Mouse (Mus musculus): ENCODE data around the gene Gm20696. TPM values are rescaled to one million over a fixed set of nuclear protein-coding genes. Genes with fewer than 3 reads are reported as not detected.

The Gm20696 gene
- polyA plus RNA-seq, 2 experiments, result 0.16 to 0.33 TPM

DNA sequence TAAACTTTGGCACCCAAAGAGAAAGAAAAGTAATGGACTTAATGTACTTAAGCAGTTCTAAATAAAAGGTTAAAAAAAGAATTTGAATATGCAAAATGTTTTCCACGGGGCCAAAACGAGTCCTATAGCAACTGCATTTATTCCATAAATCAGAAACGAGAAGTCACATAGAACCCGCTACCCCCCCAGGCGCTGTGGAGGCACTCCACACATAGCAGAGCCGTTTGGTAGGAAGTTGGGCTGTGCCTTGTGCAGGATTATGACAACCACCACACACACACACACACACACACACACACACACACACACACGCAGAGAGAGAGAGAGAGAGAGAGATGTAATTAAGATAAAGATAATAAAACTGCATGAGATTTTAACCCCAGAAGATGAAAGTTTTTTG, 46.1 kb downstream of the Gm20696 start:
- no peaks in the 10 kb centered on the region for H3K4me1 ChIP-seq (replicated peaks; ENCODE audit: control insufficient read depth in 2 of 2, insufficient read depth in 2 of 2, low read length in 1 of 2)
- no peak overlapping the region for H3K4me3 ChIP-seq (ENCODE audit: insufficient read depth in 1 of 2, low read depth in 2 of 2, low read length in 2 of 2)
- H3K27me3 ChIP-seq (ENCODE audit: control insufficient read depth, insufficient read depth, low read length), result no peaks in the 10 kb centered on the region
- WGBS (ENCODE audit: insufficient replicate concordance), result 41% methylated on average over 7 of the region's 7 CpGs
- no peaks in the 10 kb centered on the region for H3K36me3 ChIP-seq (replicated peaks; ENCODE audit: control insufficient read depth, insufficient read depth, low read depth)
- no peak for ATAC-seq (ENCODE audit: insufficient read depth)
- DNase-seq (ENCODE audit: low read depth in 3 of 3, low spot score in 3 of 3), result no peak
- no peak overlapping the region for H3K27ac ChIP-seq
- H3K9me3 ChIP-seq (ENCODE audit: control insufficient read depth, low read length), result no peaks in the 10 kb centered on the region
- no peak overlapping the region for H3K9ac ChIP-seq (replicated peaks)
- no peak overlapping the region for H3K4me2 ChIP-seq (ENCODE audit: low read depth)
- TF ChIP-seq EP300 (IDR thresholded peaks at IDR 0.05; ENCODE audit: low read depth) (no peak), CTCF (IDR thresholded peaks at IDR 0.05; ENCODE audit: low read depth) (no peak)

DNA sequence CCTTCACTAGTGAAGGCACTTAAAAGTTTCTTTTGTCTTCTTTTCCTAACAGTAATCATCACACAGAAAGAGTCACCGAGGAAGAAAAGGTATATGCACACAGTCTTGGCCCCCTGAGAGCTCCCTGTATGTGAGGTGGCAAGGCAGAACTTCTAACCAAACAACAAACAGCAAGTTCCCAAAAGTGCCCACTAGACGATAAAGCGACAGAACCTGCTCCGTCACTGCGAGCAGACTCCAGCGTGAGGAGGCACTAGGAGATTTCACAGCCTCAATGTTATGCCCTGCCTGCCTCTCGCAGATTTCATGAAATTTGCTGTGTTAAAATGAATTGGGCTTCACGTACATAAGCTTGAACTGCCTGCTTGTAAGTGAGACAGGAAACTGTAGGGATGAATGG, 46.6 kb downstream of the Gm20696 start:
- 51% methylated on average over 8 of the region's 8 CpGs for WGBS (ENCODE audit: insufficient replicate concordance)
- TF ChIP-seq CTCF (IDR thresholded peaks at IDR 0.05; ENCODE audit: low read depth) (no peak), EP300 (IDR thresholded peaks at IDR 0.05; ENCODE audit: low read depth) (no peak)
- H3K4me2 ChIP-seq (ENCODE audit: low read depth), result no peak overlapping the region
- DNase-seq (ENCODE audit: low read depth in 3 of 3, low spot score in 3 of 3) (no peak), ATAC-seq (ENCODE audit: insufficient read depth) (no peak)
- no peaks in the 10 kb centered on the region for H3K27me3 ChIP-seq (ENCODE audit: control insufficient read depth, insufficient read depth, low read length)
- H3K27ac ChIP-seq, result no peak overlapping the region
- H3K9me3 ChIP-seq (ENCODE audit: control insufficient read depth, low read length), result no peaks in the 10 kb centered on the region
- H3K9ac ChIP-seq (replicated peaks), result no peak overlapping the region
- no peak overlapping the region for H3K4me3 ChIP-seq (ENCODE audit: insufficient read depth in 1 of 2, low read depth in 2 of 2, low read length in 2 of 2)
- H3K36me3 ChIP-seq (replicated peaks; ENCODE audit: control insufficient read depth, insufficient read depth, low read depth), result no peaks in the 10 kb centered on the region
- H3K4me1 ChIP-seq (replicated peaks; ENCODE audit: control insufficient read depth in 2 of 2, insufficient read depth in 2 of 2, low read length in 1 of 2), result no peaks in the 10 kb centered on the region

DNA sequence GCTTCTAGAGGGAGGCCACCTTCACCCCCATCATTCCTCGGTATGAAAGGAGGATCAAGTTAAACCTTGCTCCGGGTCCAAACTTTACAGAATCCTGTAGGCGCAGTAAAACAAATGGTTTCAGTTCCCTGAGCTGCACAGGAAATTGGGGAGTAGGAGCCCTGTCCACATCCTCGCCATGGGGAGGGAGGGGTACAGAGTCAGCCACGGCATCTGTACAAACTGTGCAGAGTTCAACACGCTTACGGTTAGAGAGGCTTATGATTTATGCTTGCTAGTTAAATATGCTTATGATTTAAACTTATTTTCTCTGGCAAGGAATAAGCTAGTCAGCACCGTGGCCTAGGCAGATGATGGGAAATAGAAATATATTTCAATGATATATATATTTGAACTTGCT, 47.1 kb downstream of the Gm20696 start:
- H3K4me2 ChIP-seq (ENCODE audit: low read depth), result no peak overlapping the region
- no peaks in the 10 kb centered on the region for H3K9me3 ChIP-seq (ENCODE audit: control insufficient read depth, low read length)
- H3K4me1 ChIP-seq (replicated peaks; ENCODE audit: control insufficient read depth in 2 of 2, insufficient read depth in 2 of 2, low read length in 1 of 2), result no peaks in the 10 kb centered on the region
- ATAC-seq (ENCODE audit: insufficient read depth) (no peak), DNase-seq (ENCODE audit: low read depth in 3 of 3, low spot score in 3 of 3) (no peak)
- no peak overlapping the region for H3K9ac ChIP-seq (replicated peaks)
- TF ChIP-seq CTCF (IDR thresholded peaks at IDR 0.05; ENCODE audit: low read depth) (no peak), EP300 (IDR thresholded peaks at IDR 0.05; ENCODE audit: low read depth) (no peak)
- H3K27ac ChIP-seq, result no peak overlapping the region
- no peaks in the 10 kb centered on the region for H3K27me3 ChIP-seq (ENCODE audit: control insufficient read depth, insufficient read depth, low read length)
- 42% methylated on average over 8 of the region's 8 CpGs for WGBS (ENCODE audit: insufficient replicate concordance)
- H3K4me3 ChIP-seq (ENCODE audit: insufficient read depth in 1 of 2, low read depth in 2 of 2, low read length in 2 of 2), result no peak overlapping the region
- no peaks in the 10 kb centered on the region for H3K36me3 ChIP-seq (replicated peaks; ENCODE audit: control insufficient read depth, insufficient read depth, low read depth)

DNA sequence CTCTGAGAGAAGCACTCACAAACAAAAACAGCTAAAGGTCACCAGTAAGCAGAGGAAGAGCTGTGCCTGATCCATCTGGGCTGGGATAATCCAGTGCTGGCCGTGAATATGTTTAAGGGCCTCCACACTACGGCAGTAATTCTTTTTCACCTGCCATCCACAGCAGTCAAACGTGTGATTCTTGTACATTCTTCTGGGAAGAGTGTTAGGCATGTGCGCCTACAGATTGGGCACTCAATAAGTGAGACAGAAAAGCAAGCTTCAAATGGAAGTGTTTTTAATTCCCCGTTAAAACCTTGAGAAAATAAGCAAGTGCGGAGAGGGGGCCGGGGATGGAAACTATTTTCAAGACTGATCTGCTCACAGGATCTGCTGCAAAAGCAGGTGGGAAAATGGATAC, 48.7 kb downstream of the Gm20696 start:
- no peaks in the 10 kb centered on the region for H3K27me3 ChIP-seq (ENCODE audit: control insufficient read depth, insufficient read depth, low read length)
- no peak for DNase-seq (ENCODE audit: low read depth in 3 of 3, low spot score in 3 of 3)
- no peaks in the 10 kb centered on the region for H3K4me1 ChIP-seq (replicated peaks; ENCODE audit: control insufficient read depth in 2 of 2, insufficient read depth in 2 of 2, low read length in 1 of 2)
- no peak overlapping the region for H3K9ac ChIP-seq (replicated peaks)
- no peaks in the 10 kb centered on the region for H3K9me3 ChIP-seq (ENCODE audit: control insufficient read depth, low read length)
- WGBS (ENCODE audit: insufficient replicate concordance), result 69% methylated on average over 7 of the region's 7 CpGs
- H3K4me2 ChIP-seq (ENCODE audit: low read depth), result no peak overlapping the region
- TF ChIP-seq EP300 (IDR thresholded peaks at IDR 0.05; ENCODE audit: low read depth), result no peak
- TF ChIP-seq CTCF (IDR thresholded peaks at IDR 0.05; ENCODE audit: low read depth), result no peak
- no peaks in the 10 kb centered on the region for H3K36me3 ChIP-seq (replicated peaks; ENCODE audit: control insufficient read depth, insufficient read depth, low read depth)
- ATAC-seq (ENCODE audit: insufficient read depth), result no peak
- no peak overlapping the region for H3K27ac ChIP-seq
- H3K4me3 ChIP-seq (ENCODE audit: insufficient read depth in 1 of 2, low read depth in 2 of 2, low read length in 2 of 2), result no peak overlapping the region

DNA sequence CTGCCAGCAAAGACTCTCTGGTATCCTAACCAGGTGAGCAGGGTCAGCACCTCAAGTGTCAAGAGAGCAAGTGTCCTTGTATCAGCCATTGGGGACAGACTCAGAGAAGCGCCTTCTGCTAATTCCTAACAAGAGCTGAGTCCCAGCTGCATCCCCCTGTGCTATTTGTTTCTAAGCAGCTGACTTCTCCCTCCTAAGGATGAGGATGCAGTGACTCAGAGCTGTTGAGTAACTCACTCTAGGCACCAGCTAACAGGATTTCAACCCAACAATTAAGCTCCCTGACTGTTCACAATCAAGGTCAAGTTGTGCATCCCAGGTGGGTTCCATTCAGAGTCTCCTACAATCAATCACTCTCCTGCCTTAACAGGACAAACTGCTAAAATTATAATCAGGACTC, 49.2 kb downstream of the Gm20696 start:
- Histone ChIP-seq H3K9ac (replicated peaks) (no peak overlapping the region), H3K4me1 (replicated peaks; ENCODE audit: control insufficient read depth in 2 of 2, insufficient read depth in 2 of 2, low read length in 1 of 2) (no peaks in the 10 kb centered on the region), H3K4me3 (ENCODE audit: insufficient read depth in 1 of 2, low read depth in 2 of 2, low read length in 2 of 2) (no peak overlapping the region), H3K9me3 (ENCODE audit: control insufficient read depth, low read length) (no peaks in the 10 kb centered on the region), H3K27ac (no peak overlapping the region), H3K4me2 (ENCODE audit: low read depth) (no peak overlapping the region), H3K27me3 (ENCODE audit: control insufficient read depth, insufficient read depth, low read length) (no peaks in the 10 kb centered on the region), H3K36me3 (replicated peaks; ENCODE audit: control insufficient read depth, insufficient read depth, low read depth) (no peaks in the 10 kb centered on the region)
- WGBS (ENCODE audit: insufficient replicate concordance), result 59% methylated on average over 1 of the region's 1 CpGs
- ATAC-seq (ENCODE audit: insufficient read depth), result no peak
- no peak for DNase-seq (ENCODE audit: low read depth in 3 of 3, low spot score in 3 of 3)
- no peak for TF ChIP-seq EP300 (IDR thresholded peaks at IDR 0.05; ENCODE audit: low read depth)
- no peak for TF ChIP-seq CTCF (IDR thresholded peaks at IDR 0.05; ENCODE audit: low read depth)

Data from liver, embryonic 14.5 days (tissue).